Mouse (Mus musculus) neural tube, embryonic 15.5 days (tissue): ENCODE results near the gene Nr2c2ap. TPM values are rescaled to one million over a fixed set of nuclear protein-coding genes. Genes with fewer than 3 reads are reported as not detected.

ENCODE experiments used
- ATAC-seq: fragments of 200-750 bp; cut with Nextera tagmentation; 2 replicates; pipeline ENCODE4 v1.8.0; 2017; ENCODE audit warnings: mild to moderate bottlenecking, moderate TSS enrichment, moderate library complexity; ENCODE audit not compliant: low FRiP score
- H3K27ac ChIP-seq: fragments of 300-500 bp; sonication (generic); replicated peaks from 2 replicates; pipeline ENCODE4 v1.5.1; 2015; ENCODE audit warnings: mild to moderate bottlenecking, inconsistent platforms
- H3K27me3 ChIP-seq: fragments of 300-500 bp; sonication (generic); replicated peaks from 2 replicates; pipeline ENCODE4 v1.6.1; 2015; ENCODE audit warnings: inconsistent platforms
- H3K36me3 ChIP-seq: fragments of 300-500 bp; sonication (generic); 2 replicates; pipeline ENCODE4 v1.6.1; 2015; ENCODE audit warnings: inconsistent platforms
- H3K4me1 ChIP-seq: fragments of 300-500 bp; sonication (generic); 2 replicates; pipeline ENCODE4 v1.6.1; 2015; ENCODE audit warnings: inconsistent platforms
- H3K4me2 ChIP-seq: fragments of 300-500 bp; sonication (generic); 2 replicates; pipeline ENCODE4 v1.6.1; 2015; ENCODE audit warnings: inconsistent platforms, mild to moderate bottlenecking, moderate library complexity
- H3K4me3 ChIP-seq: fragments of 300-500 bp; sonication (generic); replicated peaks from 2 replicates; pipeline ENCODE4 v1.5.1; 2015; ENCODE audit warnings: mild to moderate bottlenecking, inconsistent platforms
- H3K9ac ChIP-seq: fragments of 300-500 bp; sonication (generic); replicated peaks from 2 replicates; pipeline ENCODE4 v1.6.1; 2015; ENCODE audit warnings: mild to moderate bottlenecking, inconsistent platforms
- H3K9me3 ChIP-seq: fragments of 300-500 bp; sonication (generic); replicated peaks from 2 replicates; pipeline ENCODE4 v1.6.1; 2016; ENCODE audit warnings: inconsistent platforms
- WGBS: fragments of 180-500 bp; shearing (Covaris S2); methylation state at CpG from one replicate; pipeline ENCODE4 v1.1.7; 2015; ENCODE audit warnings: mixed read lengths; 5-methylcytosine and 5-hydroxymethylcytosine counted together
- polyA plus RNA-seq: library from polyadenylated mRNA; unstranded; fragments of >200 nt; fragmentation: Nextera tagmentation; extraction: Ambion mirVana; gene quantifications from 2 replicates; pipeline ENCODE4 v1.2.1, GENCODE M21; 2015

The Nr2c2ap gene
- 47.2 and 49.0 TPM in 2 replicates for polyA plus RNA-seq

DNA sequence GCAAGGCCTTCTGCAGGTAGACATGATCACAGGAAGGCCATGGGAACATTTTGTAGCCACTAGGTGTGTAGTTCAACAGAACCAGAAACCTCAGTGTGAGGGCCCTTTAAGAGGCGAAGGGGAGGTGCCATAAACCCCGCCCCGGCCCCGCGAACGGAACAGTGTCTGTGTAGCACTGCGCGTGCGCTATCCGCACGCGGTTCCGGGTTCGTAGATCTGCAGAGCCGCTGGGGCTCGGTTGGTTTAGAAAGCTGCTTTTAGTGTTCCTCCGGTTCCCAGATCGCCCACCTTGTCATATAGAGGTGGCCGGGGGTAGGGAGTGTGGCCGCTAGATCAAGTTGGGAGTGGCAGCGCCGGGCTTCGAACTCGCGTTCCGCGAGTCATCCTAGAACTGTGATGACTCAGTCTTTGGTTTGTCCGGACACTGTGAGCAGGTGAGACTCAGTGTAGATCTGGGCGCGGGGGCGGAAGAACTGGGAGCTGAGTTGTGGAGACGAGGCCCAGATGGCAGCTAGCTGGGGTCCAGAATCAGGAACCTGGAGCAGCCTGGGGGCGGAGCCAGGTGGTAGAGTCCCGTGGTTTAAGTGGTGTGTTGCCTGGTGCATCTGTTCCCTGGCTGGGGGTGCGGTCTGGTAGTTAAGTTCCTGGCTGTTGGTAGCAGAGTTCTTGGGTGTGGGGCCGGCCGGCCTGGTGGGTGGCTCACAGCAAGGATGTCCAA is at the start of gene Nr2c2ap:
Gene Nr2c2ap (plus strand): TSS at position 168 of the 718 bp plus-strand sequence.
- WGBS: 3% methylated on average over 37 of the region's 37 CpGs
- Histone ChIP-seq H3K4me3 (peak within 1 kb of the TSS; percentile 82), H3K36me3 (peaks cover 27% of the 10 kb centered on the region), H3K4me2 (peak within 1 kb of the TSS; percentile 94), H3K9ac (peak within 1 kb of the TSS; percentile 56), H3K9me3 (no peaks in the 10 kb centered on the region), H3K27me3 (no peaks in the 10 kb centered on the region), H3K27ac (peak within 1 kb of the TSS; percentile 77), H3K4me1 (peaks cover 31% of the 10 kb centered on the region)
- ATAC-seq: peak; percentile 84

DNA sequence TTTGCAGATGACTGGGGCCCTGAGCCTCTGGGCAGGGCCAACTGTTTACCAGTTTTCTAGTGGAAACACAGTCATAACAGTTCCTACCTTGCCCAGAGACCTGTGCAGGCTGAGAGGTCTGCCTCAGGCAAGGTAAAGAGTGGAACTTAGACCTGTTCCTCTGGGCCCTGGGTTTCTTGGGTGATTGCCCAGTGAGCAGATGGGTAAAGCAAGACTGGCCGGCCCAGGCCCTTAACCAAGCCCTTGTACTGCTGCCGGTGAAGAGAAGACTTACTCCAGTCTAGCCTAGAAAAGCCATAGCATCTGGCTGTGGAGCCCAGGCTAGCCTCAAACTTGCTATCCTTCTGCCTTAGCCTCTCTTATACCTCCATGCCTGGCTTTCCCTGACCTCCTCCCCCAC is 49.2 kb upstream of the Nr2c2ap start:
- 86% methylated on average over 2 of the region's 2 CpGs for WGBS
- peaks cover 28% of the 10 kb centered on the region for H3K4me1 ChIP-seq
- no peak overlapping the region for H3K4me3 ChIP-seq
- H3K4me2 ChIP-seq: no peak overlapping the region
- no peak overlapping the region for H3K27ac ChIP-seq
- H3K36me3 ChIP-seq: no peaks in the 10 kb centered on the region
- peaks cover 56% of the 10 kb centered on the region for H3K27me3 ChIP-seq
- H3K9ac ChIP-seq: no peak overlapping the region
- ATAC-seq: no peak
- no peaks in the 10 kb centered on the region for H3K9me3 ChIP-seq

DNA sequence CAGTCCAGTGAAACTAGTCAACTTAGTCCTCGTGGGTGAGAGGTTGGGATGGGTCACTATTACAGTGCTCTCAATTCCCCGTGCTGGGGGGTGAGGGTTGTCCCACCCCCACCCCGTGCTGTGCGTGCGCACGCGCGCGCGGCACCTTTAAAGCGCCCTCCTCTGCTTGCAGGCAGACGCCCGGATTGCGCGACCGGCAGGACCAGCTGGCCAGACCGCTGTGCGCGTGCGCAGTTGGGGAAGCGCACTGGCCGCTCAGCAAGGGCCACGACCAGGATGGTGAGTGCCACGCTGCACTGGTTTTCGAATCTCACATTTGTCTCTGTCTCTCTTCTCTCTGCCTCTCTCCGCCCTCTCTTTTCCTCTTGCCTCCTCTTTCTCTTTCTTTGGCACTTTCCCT is 47.8 kb upstream of the Nr2c2ap start, which contains the start of gene Hapln4:
Gene Hapln4 (plus strand): TSS at position 173 of the 400 bp plus-strand sequence.
- no peak for ATAC-seq
- peaks cover 42% of the 10 kb centered on the region for H3K4me1 ChIP-seq
- 1% methylated on average over 26 of the region's 26 CpGs for whole genome bisulfite sequencing
- peak within 1 kb of the TSS; percentile 49 for H3K4me3 ChIP-seq
- H3K9me3 ChIP-seq: no peaks in the 10 kb centered on the region
- no peak within 1 kb of the TSS for H3K27ac ChIP-seq
- peak within 1 kb of the TSS; percentile 46 for H3K9ac ChIP-seq
- H3K4me2 ChIP-seq: peak within 1 kb of the TSS; percentile 96
- H3K36me3 ChIP-seq: no peaks in the 10 kb centered on the region
- H3K27me3 ChIP-seq: peaks cover 69% of the 10 kb centered on the region

DNA sequence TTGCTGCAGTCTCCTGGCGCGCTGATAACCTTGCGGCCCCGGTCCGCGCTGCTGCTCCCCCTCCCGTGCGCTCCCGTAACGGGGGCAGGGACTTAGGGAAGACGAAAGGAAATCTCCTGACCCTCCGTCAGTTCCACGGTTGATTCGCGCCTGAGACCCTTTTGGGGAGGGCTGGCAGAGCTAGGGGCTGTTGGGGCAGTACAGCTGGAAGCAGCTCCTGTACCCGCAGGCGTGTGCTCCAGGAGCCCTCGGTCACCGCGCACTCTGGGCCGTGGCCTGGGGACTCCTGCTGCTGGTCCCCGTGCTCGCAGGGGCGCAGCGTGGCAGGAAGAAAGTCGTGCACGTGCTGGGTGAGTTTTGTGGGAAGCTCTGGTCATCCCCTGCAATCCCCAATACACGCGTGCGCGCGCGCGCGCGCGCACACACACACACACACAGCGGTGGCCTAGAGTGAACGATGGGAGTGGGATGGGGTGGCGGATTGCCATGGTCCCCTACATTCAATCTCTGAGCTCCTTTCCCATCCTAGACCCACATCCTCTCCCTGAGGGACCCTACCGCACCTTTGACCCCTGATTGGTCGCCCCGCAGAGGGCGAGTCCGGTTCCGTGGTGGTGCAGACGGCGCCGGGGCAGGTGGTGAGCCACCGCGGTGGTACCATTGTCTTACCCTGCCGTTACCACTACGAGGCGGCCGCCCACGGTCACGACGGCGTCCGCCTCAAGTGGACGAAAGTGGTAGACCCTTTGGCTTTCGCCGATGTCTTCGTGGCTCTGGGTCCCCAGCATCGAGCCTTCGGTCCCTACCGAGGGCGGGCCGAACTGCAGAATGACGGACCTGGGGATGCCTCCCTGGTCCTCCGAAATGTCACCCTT is 46.7 kb upstream of the Nr2c2ap start:
- H3K9ac ChIP-seq: peak overlapping the region; percentile 46
- peaks cover 50% of the 10 kb centered on the region for H3K4me1 ChIP-seq
- WGBS: under 1% methylated on average over 71 of the region's 71 CpGs
- peak overlapping the region; percentile 96 for H3K4me2 ChIP-seq
- peak overlapping the region; percentile 49 for H3K4me3 ChIP-seq
- no peak overlapping the region for H3K27ac ChIP-seq
- peak; percentile 26; the same call in 1 of the 2 replicates for ATAC-seq
- H3K9me3 ChIP-seq: no peaks in the 10 kb centered on the region
- H3K36me3 ChIP-seq: no peaks in the 10 kb centered on the region
- peaks cover 79% of the 10 kb centered on the region for H3K27me3 ChIP-seq

DNA sequence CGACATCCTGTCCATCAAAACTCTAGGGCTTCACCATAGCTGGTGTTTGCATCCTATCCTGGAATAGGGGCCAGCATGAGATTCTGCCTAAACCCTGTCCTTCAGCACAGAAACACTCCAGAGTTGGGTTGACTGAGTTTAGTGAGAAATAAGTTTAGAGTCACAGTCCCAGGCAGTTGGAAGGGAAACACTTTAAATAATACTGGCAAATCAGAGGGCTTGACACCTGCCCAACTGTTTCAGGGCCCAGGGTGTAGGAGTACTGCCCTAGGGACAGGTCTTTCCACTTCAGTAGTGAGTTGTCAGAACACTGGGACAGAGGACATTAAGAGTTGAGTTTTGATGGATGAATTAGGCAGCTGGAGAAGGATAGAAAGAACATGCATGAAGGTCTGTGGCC is 45.0 kb upstream of the Nr2c2ap start:
- H3K9me3 ChIP-seq: no peaks in the 10 kb centered on the region
- H3K4me1 ChIP-seq: peaks cover 61% of the 10 kb centered on the region
- WGBS: 44% methylated on average over 1 of the region's 1 CpGs
- no peak overlapping the region for H3K4me3 ChIP-seq
- H3K27me3 ChIP-seq: peaks cover 84% of the 10 kb centered on the region
- H3K9ac ChIP-seq: no peak overlapping the region
- H3K27ac ChIP-seq: no peak overlapping the region
- no peak overlapping the region for H3K4me2 ChIP-seq
- no peak for ATAC-seq
- no peaks in the 10 kb centered on the region for H3K36me3 ChIP-seq

DNA sequence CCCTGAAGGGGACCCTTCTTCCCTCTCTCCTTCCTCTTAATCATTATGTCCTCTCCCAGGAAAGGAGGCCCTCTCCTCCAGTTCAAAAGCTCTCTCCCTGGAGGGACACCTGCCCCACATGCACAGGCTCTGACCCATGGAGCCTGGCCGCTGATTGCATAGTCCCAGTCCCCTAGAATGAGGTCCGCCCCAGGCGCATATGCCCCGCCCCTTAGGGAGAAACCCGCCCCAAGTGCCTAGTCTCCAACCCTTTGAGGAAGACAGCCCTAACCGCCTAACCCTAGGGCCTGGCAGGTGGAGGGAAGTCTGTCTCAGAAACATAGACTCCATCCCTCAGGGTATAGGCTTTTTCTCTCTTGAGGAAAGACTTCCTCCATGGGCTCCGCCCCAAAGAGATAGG is 43.9 kb upstream of the Nr2c2ap start:
- peaks cover 61% of the 10 kb centered on the region for H3K4me1 ChIP-seq
- H3K36me3 ChIP-seq: no peaks in the 10 kb centered on the region
- no peak overlapping the region for H3K9ac ChIP-seq
- H3K4me3 ChIP-seq: no peak overlapping the region
- ATAC-seq: no peak
- peaks cover 75% of the 10 kb centered on the region for H3K27me3 ChIP-seq
- peak overlapping the region; percentile 80; the same call in 1 of the 2 replicates for H3K4me2 ChIP-seq
- no peak overlapping the region for H3K27ac ChIP-seq
- no peaks in the 10 kb centered on the region for H3K9me3 ChIP-seq
- 9% methylated on average over 7 of the region's 7 CpGs for WGBS

DNA sequence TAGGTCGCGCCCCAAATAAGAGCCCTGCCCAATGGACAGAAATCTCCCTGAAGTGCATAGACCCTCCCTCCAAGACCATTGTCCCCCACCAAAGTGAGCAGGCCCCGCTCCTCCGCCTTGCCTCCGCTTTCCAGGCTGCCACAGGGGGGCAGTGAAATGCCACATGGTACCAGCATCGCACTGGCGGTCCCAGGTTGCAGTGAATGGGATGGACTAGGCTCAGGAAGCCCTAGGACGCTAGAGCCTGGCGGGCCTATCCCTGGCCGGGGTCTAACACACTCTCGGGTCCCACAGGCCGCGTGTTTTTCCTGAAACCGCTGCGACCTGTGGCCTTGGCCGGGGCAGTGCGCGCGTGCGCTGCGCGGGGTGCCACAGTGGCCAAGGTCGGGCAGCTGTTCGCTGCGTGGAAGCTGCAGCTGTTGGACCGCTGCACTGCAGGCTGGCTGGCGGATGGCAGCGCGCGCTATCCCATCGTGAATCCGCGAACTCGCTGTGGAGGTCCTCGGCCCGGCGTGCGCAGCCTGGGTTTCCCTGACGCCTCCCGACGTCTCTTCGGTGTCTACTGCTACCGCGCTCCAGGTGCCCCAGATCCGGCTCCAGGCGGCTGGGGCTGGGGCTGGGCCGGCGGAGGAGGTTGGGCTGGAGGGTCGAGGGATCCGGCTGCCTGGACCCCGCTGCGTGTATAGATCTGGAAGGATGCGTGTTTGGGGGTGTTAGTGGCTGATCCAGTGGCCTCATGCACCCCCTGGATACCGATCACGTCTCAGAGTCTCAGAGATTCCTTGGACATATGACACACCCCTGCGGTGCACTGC is 43.1 kb upstream of the Nr2c2ap start:
- no peak overlapping the region for H3K27ac ChIP-seq
- peak overlapping the region; percentile 55 for H3K9ac ChIP-seq
- peak overlapping the region; percentile 80 for H3K4me2 ChIP-seq
- no peaks in the 10 kb centered on the region for H3K36me3 ChIP-seq
- ATAC-seq: peak; percentile 67
- peaks cover 60% of the 10 kb centered on the region for H3K4me1 ChIP-seq
- H3K4me3 ChIP-seq: peak overlapping the region; percentile 46
- H3K27me3 ChIP-seq: peaks cover 67% of the 10 kb centered on the region
- H3K9me3 ChIP-seq: no peaks in the 10 kb centered on the region
- 4% methylated on average over 56 of the region's 56 CpGs for WGBS

DNA sequence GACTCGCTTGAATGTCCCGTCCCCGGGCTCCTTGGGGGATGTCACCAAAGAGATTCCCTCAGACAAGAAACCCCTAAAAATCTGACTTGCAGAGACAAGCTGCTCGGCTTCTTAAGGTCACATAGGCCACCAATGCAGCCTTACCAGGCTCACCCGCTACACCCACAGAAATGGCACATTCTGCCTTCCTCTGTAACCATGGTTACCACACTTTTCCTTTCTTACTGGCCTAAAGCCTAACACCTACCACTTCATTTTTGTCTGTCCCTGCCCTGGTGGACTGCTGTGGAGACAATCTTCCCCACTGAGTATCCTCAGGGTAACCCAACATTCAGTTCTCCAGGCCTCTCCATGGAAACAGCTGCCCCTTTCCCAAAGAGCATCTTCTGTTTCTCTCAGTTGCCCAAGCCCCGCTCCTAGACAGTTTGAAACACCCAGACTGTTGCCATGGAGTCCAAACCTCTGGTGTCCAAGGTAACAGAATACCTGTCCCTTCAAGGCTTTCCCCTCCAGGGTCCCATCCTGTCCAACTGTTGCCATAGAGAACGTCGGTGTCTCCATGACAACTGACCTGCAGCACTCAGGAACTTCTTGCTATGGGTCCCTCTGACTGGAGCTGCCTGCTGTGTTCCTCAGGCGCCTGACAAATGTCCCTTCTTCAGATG is 41.7 kb upstream of the Nr2c2ap start:
- H3K9me3 ChIP-seq: no peaks in the 10 kb centered on the region
- peaks cover 46% of the 10 kb centered on the region for H3K4me1 ChIP-seq
- H3K9ac ChIP-seq: no peak overlapping the region
- no peak overlapping the region for H3K27ac ChIP-seq
- WGBS: 45% methylated on average over 9 of the region's 9 CpGs
- peaks cover 53% of the 10 kb centered on the region for H3K27me3 ChIP-seq
- no peak overlapping the region for H3K4me2 ChIP-seq
- peaks cover 8% of the 10 kb centered on the region for H3K36me3 ChIP-seq
- peak; percentile 36; the same call in 1 of the 2 replicates for ATAC-seq
- H3K4me3 ChIP-seq: no peak overlapping the region

DNA sequence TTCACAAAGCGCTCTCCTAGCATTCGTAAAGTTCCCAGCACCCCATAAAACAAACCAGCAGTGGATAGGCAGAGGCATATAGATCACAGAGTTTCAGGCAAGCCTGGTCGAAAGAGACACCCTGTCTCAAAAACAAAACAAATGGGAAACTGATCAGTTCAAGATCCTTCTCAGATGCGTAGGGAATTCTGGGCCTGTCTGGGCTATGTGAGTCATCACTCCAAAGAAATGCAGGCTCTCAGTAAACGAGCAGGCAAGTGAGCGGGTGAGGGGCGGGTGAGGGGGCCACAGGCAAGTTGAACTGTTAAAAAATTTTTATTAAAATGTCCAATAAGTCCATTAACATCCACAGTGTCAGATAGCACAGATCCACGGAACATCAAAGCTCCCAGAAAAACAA is 38.3 kb upstream of the Nr2c2ap start:
- 68% methylated on average over 8 of the region's 8 CpGs for WGBS
- peaks cover 40% of the 10 kb centered on the region for H3K36me3 ChIP-seq
- no peak overlapping the region for H3K4me2 ChIP-seq
- no peak overlapping the region for H3K27ac ChIP-seq
- peaks cover 25% of the 10 kb centered on the region for H3K4me1 ChIP-seq
- no peak overlapping the region for H3K9ac ChIP-seq
- H3K27me3 ChIP-seq: peaks cover 20% of the 10 kb centered on the region
- no peak overlapping the region for H3K4me3 ChIP-seq
- no peak for ATAC-seq
- H3K9me3 ChIP-seq: no peaks in the 10 kb centered on the region

DNA sequence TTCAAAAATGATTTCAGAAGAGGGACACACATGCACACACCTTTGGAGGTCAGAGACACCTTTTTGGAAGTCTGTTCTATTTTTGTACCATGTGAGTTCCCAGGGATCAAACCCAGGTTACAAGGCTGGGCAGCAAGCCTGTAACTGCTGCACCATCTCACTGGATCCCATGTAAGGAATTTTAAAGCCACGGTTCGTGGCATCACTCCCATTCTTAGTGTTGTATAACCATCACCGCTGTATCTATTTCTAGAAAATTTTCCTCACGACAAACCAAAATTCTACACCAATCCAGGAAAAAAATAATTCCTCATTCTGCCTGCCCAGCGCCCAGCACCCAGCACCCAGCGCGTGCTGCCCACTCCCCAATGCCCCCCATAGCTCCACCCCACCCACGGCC is 31.9 kb upstream of the Nr2c2ap start:
- no peak overlapping the region for H3K27ac ChIP-seq
- H3K4me2 ChIP-seq: no peak overlapping the region
- no peak overlapping the region for H3K4me3 ChIP-seq
- H3K36me3 ChIP-seq: peaks cover 91% of the 10 kb centered on the region
- no peak overlapping the region for H3K9ac ChIP-seq
- no peaks in the 10 kb centered on the region for H3K9me3 ChIP-seq
- no peak for ATAC-seq
- WGBS: 74% methylated on average over 8 of the region's 8 CpGs
- H3K27me3 ChIP-seq: no peaks in the 10 kb centered on the region
- no peaks in the 10 kb centered on the region for H3K4me1 ChIP-seq

DNA sequence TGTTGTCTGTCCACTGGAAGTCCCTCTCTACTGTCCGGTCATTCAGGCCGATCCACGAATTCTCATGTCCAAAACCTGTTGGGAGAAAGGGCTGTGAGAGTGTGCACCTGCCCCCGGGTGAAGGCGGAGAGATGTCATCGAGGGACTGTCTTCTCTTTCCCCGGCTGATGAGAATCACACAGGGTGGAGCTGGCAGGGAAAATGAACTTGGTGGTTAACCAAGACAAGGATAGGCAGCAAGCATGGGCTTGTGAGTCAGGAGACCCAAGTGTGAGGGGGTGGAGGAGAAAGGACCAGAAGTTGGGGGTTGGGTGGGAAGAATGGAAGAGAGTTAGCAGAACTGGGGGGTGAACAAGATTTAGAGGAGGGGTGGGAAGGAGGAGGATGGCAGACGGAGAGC is 30.9 kb upstream of the Nr2c2ap start:
- Histone ChIP-seq H3K27ac (no peak overlapping the region), H3K9ac (no peak overlapping the region), H3K4me3 (no peak overlapping the region), H3K36me3 (peaks cover 83% of the 10 kb centered on the region), H3K9me3 (no peaks in the 10 kb centered on the region), H3K4me2 (no peak overlapping the region), H3K4me1 (peaks cover 7% of the 10 kb centered on the region; the same call in 1 of the 2 replicates), H3K27me3 (no peaks in the 10 kb centered on the region)
- 91% methylated on average over 8 of the region's 8 CpGs for WGBS
- no peak for ATAC-seq
